Mouse (Mus musculus) kidney, embryonic 16.5 days (tissue): ENCODE measurements around the gene Capn1. TPM values are rescaled to one million over a fixed set of nuclear protein-coding genes. Genes with fewer than 3 reads are reported as not detected.

Experiments
- ATAC-seq: fragments of 200-750 bp; cut with Nextera tagmentation; 2 replicates; pipeline ENCODE4 v1.8.0; 2017; ENCODE audit warnings: moderate TSS enrichment; ENCODE audit not compliant: low FRiP score, low TSS enrichment
- H3K27ac ChIP-seq: fragments of 300-500 bp; sonication (generic); 2 replicates; pipeline ENCODE4 v1.5.1; 2014; ENCODE audit warnings: low read length
- H3K27me3 ChIP-seq: fragments of 300-500 bp; sonication (generic); 2 replicates; pipeline ENCODE4 v1.6.1; 2014; ENCODE audit warnings: low read length, control low read depth, mixed read lengths; ENCODE audit not compliant: insufficient read depth
- H3K36me3 ChIP-seq: fragments of 300-500 bp; sonication (generic); 2 replicates; pipeline ENCODE4 v1.6.1; 2014; ENCODE audit warnings: low read length, control low read depth, mixed read lengths; ENCODE audit not compliant: insufficient read depth
- H3K4me1 ChIP-seq: fragments of 300-500 bp; sonication (generic); 2 replicates; pipeline ENCODE4 v1.6.1; 2014; ENCODE audit warnings: low read length, control low read depth, mixed read lengths; ENCODE audit not compliant: insufficient read depth
- H3K4me2 ChIP-seq: fragments of 300-500 bp; sonication (generic); replicated peaks from 2 replicates; pipeline ENCODE4 v1.6.1; 2014; ENCODE audit warnings: low read depth, low read length
- H3K4me3 ChIP-seq: fragments of 300-500 bp; sonication (generic); 2 replicates; pipeline ENCODE4 v1.5.1; 2014; ENCODE audit warnings: mild to moderate bottlenecking, low read length
- H3K9ac ChIP-seq: fragments of 300-500 bp; sonication (generic); replicated peaks from 2 replicates; pipeline ENCODE4 v1.6.1; 2014; ENCODE audit warnings: low read length
- H3K9me3 ChIP-seq: fragments of 300-500 bp; sonication (generic); 2 replicates; pipeline ENCODE4 v1.6.1; 2016; ENCODE audit warnings: low read length, control low read depth
- WGBS: fragments of 180-500 bp; shearing (Covaris S2); extraction: QIAGEN DNeasy Blood & Tissue Kit; methylation state at CpG from one replicate; pipeline ENCODE4 v1.1.7; 2014; 5-methylcytosine and 5-hydroxymethylcytosine counted together
- polyA plus RNA-seq: library from polyadenylated mRNA; unstranded; fragments of >200 nt; fragmentation: Nextera tagmentation; extraction: Ambion mirVana; gene quantifications from 2 replicates; pipeline ENCODE4 v1.2.1, GENCODE M21; 2015

Gene Capn1
- polyA plus RNA-seq, 1 experiment from 2014 or later = 11.1 TPM

- Histone ChIP-seq H3K27me3 (no peaks in the 10 kb centered on the region), H3K27ac (no peak overlapping the region), H3K4me2 (no peak overlapping the region), H3K36me3 (no peaks in the 10 kb centered on the region), H3K4me3 (no peak overlapping the region), H3K9me3 (no peaks in the 10 kb centered on the region), H3K9ac (no peak overlapping the region), H3K4me1 (peaks cover 11% of the 10 kb centered on the region)
- ATAC-seq = no peak
These were observed 24.3 kb upstream of the Capn1 start for GRCm38 (mm10) chr19:6040002-6040401.

- Histone ChIP-seq H3K4me2 (no peak overlapping the region), H3K4me1 (peaks cover 11% of the 10 kb centered on the region; the same call in 1 of the 2 replicates), H3K36me3 (no peaks in the 10 kb centered on the region), H3K27me3 (no peaks in the 10 kb centered on the region), H3K27ac (no peak overlapping the region), H3K9me3 (no peaks in the 10 kb centered on the region), H3K4me3 (no peak overlapping the region), H3K9ac (no peak overlapping the region)
- no peak for ATAC-seq
- WGBS = 78% methylated on average over 7 of the region's 7 CpGs
These were observed 22.6 kb upstream of the Capn1 start for GRCm38 (mm10) chr19:6038326-6038725.

GRCm38 (mm10) chr19:6037695-6038094, 22.0 kb upstream of the Capn1 start:
- Histone ChIP-seq H3K4me3 (no peak overlapping the region), H3K27me3 (no peaks in the 10 kb centered on the region), H3K36me3 (no peaks in the 10 kb centered on the region), H3K9me3 (no peaks in the 10 kb centered on the region), H3K4me2 (no peak overlapping the region), H3K9ac (no peak overlapping the region), H3K4me1 (peaks cover 11% of the 10 kb centered on the region; the same call in 1 of the 2 replicates), H3K27ac (no peak overlapping the region)
- ATAC-seq = no peak

- no peak overlapping the region for H3K27ac ChIP-seq
- H3K27me3 ChIP-seq = no peaks in the 10 kb centered on the region
- ATAC-seq = no peak
- no peak overlapping the region for H3K4me2 ChIP-seq
- no peak overlapping the region for H3K9ac ChIP-seq
- no peak overlapping the region for H3K4me3 ChIP-seq
- no peaks in the 10 kb centered on the region for H3K9me3 ChIP-seq
- H3K4me1 ChIP-seq = no peaks in the 10 kb centered on the region
- 74% methylated on average over 9 of the region's 9 CpGs for WGBS
- no peaks in the 10 kb centered on the region for H3K36me3 ChIP-seq
These were observed 20.4 kb upstream of the Capn1 start for GRCm38 (mm10) chr19:6035966-6036585.

- no peak overlapping the region for H3K4me3 ChIP-seq
- no peaks in the 10 kb centered on the region for H3K4me1 ChIP-seq
- H3K4me2 ChIP-seq = no peak overlapping the region
- H3K36me3 ChIP-seq = no peaks in the 10 kb centered on the region
- no peak overlapping the region for H3K9ac ChIP-seq
- 74% methylated on average over 14 of the region's 14 CpGs for WGBS
- H3K27me3 ChIP-seq = no peaks in the 10 kb centered on the region
- no peaks in the 10 kb centered on the region for H3K9me3 ChIP-seq
- no peak overlapping the region for H3K27ac ChIP-seq
- ATAC-seq = no peak
These were observed 15.0 kb upstream of the Capn1 start for GRCm38 (mm10) chr19:6030520-6031280.

GRCm38 (mm10) chr19:6029426-6029825, 13.7 kb upstream of the Capn1 start:
- ATAC-seq = no peak
- no peak overlapping the region for H3K4me2 ChIP-seq
- no peak overlapping the region for H3K27ac ChIP-seq
- H3K36me3 ChIP-seq = no peaks in the 10 kb centered on the region
- no peak overlapping the region for H3K4me3 ChIP-seq
- 80% methylated on average over 9 of the region's 9 CpGs for WGBS
- H3K9ac ChIP-seq = no peak overlapping the region
- no peaks in the 10 kb centered on the region for H3K4me1 ChIP-seq
- no peaks in the 10 kb centered on the region for H3K9me3 ChIP-seq
- no peaks in the 10 kb centered on the region for H3K27me3 ChIP-seq

- H3K4me1 ChIP-seq = no peaks in the 10 kb centered on the region
- no peak overlapping the region for H3K27ac ChIP-seq
- no peaks in the 10 kb centered on the region for H3K27me3 ChIP-seq
- H3K4me2 ChIP-seq = no peak overlapping the region
- 85% methylated on average over 6 of the region's 6 CpGs for WGBS
- ATAC-seq = no peak
- no peaks in the 10 kb centered on the region for H3K36me3 ChIP-seq
- no peaks in the 10 kb centered on the region for H3K9me3 ChIP-seq
- H3K9ac ChIP-seq = no peak overlapping the region
- no peak overlapping the region for H3K4me3 ChIP-seq
These were observed 13.3 kb upstream of the Capn1 start for GRCm38 (mm10) chr19:6028991-6029390.

GRCm38 (mm10) chr19:6023930-6024329, 8.2 kb upstream of the Capn1 start:
- Histone ChIP-seq H3K4me3 (no peak overlapping the region), H3K4me2 (no peak overlapping the region), H3K9ac (no peak overlapping the region), H3K4me1 (no peaks in the 10 kb centered on the region), H3K36me3 (no peaks in the 10 kb centered on the region), H3K27me3 (no peaks in the 10 kb centered on the region), H3K27ac (no peak overlapping the region), H3K9me3 (no peaks in the 10 kb centered on the region)
- 74% methylated on average over 7 of the region's 7 CpGs for WGBS
- ATAC-seq = no peak

- no peak overlapping the region for H3K27ac ChIP-seq
- 52% methylated on average over 8 of the region's 8 CpGs for WGBS
- H3K9ac ChIP-seq = no peak overlapping the region
- H3K27me3 ChIP-seq = no peaks in the 10 kb centered on the region
- no peaks in the 10 kb centered on the region for H3K36me3 ChIP-seq
- no peak overlapping the region for H3K4me3 ChIP-seq
- H3K4me2 ChIP-seq = no peak overlapping the region
- ATAC-seq = no peak
- no peaks in the 10 kb centered on the region for H3K4me1 ChIP-seq
- H3K9me3 ChIP-seq = no peaks in the 10 kb centered on the region
These were observed 7.4 kb upstream of the Capn1 start for GRCm38 (mm10) chr19:6023059-6023458.

- H3K9me3 ChIP-seq = no peaks in the 10 kb centered on the region
- ATAC-seq = no peak
- H3K27ac ChIP-seq = no peak overlapping the region
- no peak overlapping the region for H3K4me2 ChIP-seq
- no peaks in the 10 kb centered on the region for H3K36me3 ChIP-seq
- peaks cover 7% of the 10 kb centered on the region for H3K4me1 ChIP-seq
- no peak overlapping the region for H3K9ac ChIP-seq
- 57% methylated on average over 3 of the region's 3 CpGs for WGBS
- no peak overlapping the region for H3K4me3 ChIP-seq
- H3K27me3 ChIP-seq = no peaks in the 10 kb centered on the region
These were observed 4.6 kb upstream of the Capn1 start for GRCm38 (mm10) chr19:6020276-6020675.
